Mouse (Mus musculus) small intestine, adult 2 months (tissue): ENCODE results near the gene BC030499. TPM values are rescaled to one million over a fixed set of nuclear protein-coding genes. Genes with fewer than 3 reads are reported as not detected.

Experiments
- H3K27ac ChIP-seq: fragments of 200-500 bp; 2 replicates; pipeline ENCODE4 v1.5.1; 2012; ENCODE audit warnings: low read depth, low read length, control low read depth, inconsistent platforms; ENCODE audit not compliant: insufficient read depth
- H3K27me3 ChIP-seq: fragments of 200-500 bp; 2 replicates; pipeline ENCODE4 v1.6.1; 2012; ENCODE audit warnings: mild to moderate bottlenecking, moderate library complexity, low read length, inconsistent platforms; ENCODE audit not compliant: control insufficient read depth, insufficient read depth
- H3K36me3 ChIP-seq: fragments of 200-500 bp; 2 replicates; pipeline ENCODE4 v1.6.1; 2012; ENCODE audit warnings: mild to moderate bottlenecking, low read length, control low read depth, inconsistent platforms; ENCODE audit not compliant: control insufficient read depth, insufficient read depth
- H3K4me1 ChIP-seq: fragments of 200-500 bp; 2 replicates; pipeline ENCODE4 v1.6.1; 2012; ENCODE audit warnings: low read length, inconsistent platforms, mixed read lengths; ENCODE audit not compliant: control insufficient read depth, insufficient read depth, insufficient read length
- H3K4me3 ChIP-seq: fragments of 200-500 bp; 2 replicates; pipeline ENCODE4 v1.5.1; 2012; ENCODE audit warnings: low read depth, mild to moderate bottlenecking, control low read depth, inconsistent platforms, low read length, moderate library complexity
- CTCF ChIP-seq: fragments of 200-500 bp; IDR thresholded peaks from 2 replicates; pipeline ENCODE4 v1.5.1; 2012; ENCODE audit warnings: low read depth, mild to moderate bottlenecking, control low read depth, inconsistent platforms, low read length, moderate library complexity, mixed read lengths; ENCODE audit not compliant: insufficient replicate concordance, insufficient read length; ENCODE audit errors: extremely low read depth
- POLR2A ChIP-seq: fragments of 200-500 bp; IDR thresholded peaks from 2 replicates; pipeline ENCODE4 v1.6.1; 2012; ENCODE audit warnings: low read depth, mild to moderate bottlenecking, control low read depth, inconsistent platforms, low read length, moderate library complexity
- WGBS: fragments of 180-500 bp; shearing (Covaris S2); methylation state at CpG from one replicate; pipeline ENCODE4 v1.1.7; 2018; 5-methylcytosine and 5-hydroxymethylcytosine counted together
- polyA plus RNA-seq: library from polyadenylated mRNA; depleted of rRNA; stranded (reverse); fragments of >200 nt; gene quantifications from 2 replicates; pipeline ENCODE4 v1.2.3, GENCODE M21; 2012

The BC030499 gene
- polyA plus RNA-seq, 1 experiment: 0.14 TPM

GRCm38 (mm10) chr11:78260489-78261258, 30.0 kb upstream of the BC030499 start:
- Histone ChIP-seq H3K4me1 (peaks cover 8% of the 10 kb centered on the region; the same call in 1 of the 2 replicates), H3K4me3 (peak overlapping the region; percentile 45; the same call in 1 of the 2 replicates), H3K27ac (peak overlapping the region; percentile 65), H3K27me3 (no peaks in the 10 kb centered on the region), H3K36me3 (peaks cover 20% of the 10 kb centered on the region)
- WGBS: 69% methylated on average over 2 of the region's 2 CpGs
- TF ChIP-seq CTCF (no peak), POLR2A (no peak)

- WGBS: 1% methylated on average over 114 of the region's 115 CpGs
- TF ChIP-seq CTCF (no peak), POLR2A (peak; percentile 73)
- Histone ChIP-seq H3K36me3 (peaks cover 28% of the 10 kb centered on the region), H3K4me3 (peak within 1 kb of the TSS; percentile 90), H3K4me1 (peaks cover 6% of the 10 kb centered on the region; the same call in 1 of the 2 replicates), H3K27me3 (no peaks in the 10 kb centered on the region), H3K27ac (peak within 1 kb of the TSS; percentile 65)
Observed at GRCm38 (mm10) chr11:78261380-78262352, 29.0 kb upstream of the BC030499 start, which contains the start of gene 2610507B11Rik. Gene 2610507B11Rik, plus strand, starts transcription at chr11:78261752.

- peaks cover 35% of the 10 kb centered on the region for H3K36me3 ChIP-seq
- WGBS: 2% methylated on average over 8 of the region's 8 CpGs
- H3K4me3 ChIP-seq: peak overlapping the region; percentile 43
- no peaks in the 10 kb centered on the region for H3K27me3 ChIP-seq
- TF ChIP-seq POLR2A: no peak
- peak; percentile 69; the same call in 1 of the 2 replicates for TF ChIP-seq CTCF
- H3K4me1 ChIP-seq: peaks cover 6% of the 10 kb centered on the region; the same call in 1 of the 2 replicates
- no peak overlapping the region for H3K27ac ChIP-seq
Observed at GRCm38 (mm10) chr11:78262550-78262949, 28.1 kb upstream of the BC030499 start.

GRCm38 (mm10) chr11:78265571-78265970, 25.1 kb upstream of the BC030499 start:
- Histone ChIP-seq H3K27ac (no peak overlapping the region), H3K27me3 (no peaks in the 10 kb centered on the region), H3K36me3 (peaks cover 60% of the 10 kb centered on the region), H3K4me1 (peaks cover 2% of the 10 kb centered on the region; the same call in 1 of the 2 replicates), H3K4me3 (no peak overlapping the region)
- no peak for TF ChIP-seq POLR2A
- no peak for TF ChIP-seq CTCF
- 88% methylated on average over 6 of the region's 6 CpGs for WGBS

- Histone ChIP-seq H3K27ac (no peak overlapping the region), H3K4me1 (no peaks in the 10 kb centered on the region), H3K27me3 (no peaks in the 10 kb centered on the region), H3K36me3 (peaks cover 79% of the 10 kb centered on the region), H3K4me3 (no peak overlapping the region)
- WGBS: 91% methylated on average over 13 of the region's 13 CpGs
- TF ChIP-seq POLR2A (no peak), CTCF (no peak)
Observed at GRCm38 (mm10) chr11:78271986-78272385, 18.7 kb upstream of the BC030499 start.

- H3K4me1 ChIP-seq: no peaks in the 10 kb centered on the region
- no peak overlapping the region for H3K4me3 ChIP-seq
- 96% methylated on average over 1 of the region's 1 CpGs for WGBS
- TF ChIP-seq CTCF (no peak), POLR2A (no peak)
- H3K27ac ChIP-seq: no peak overlapping the region
- H3K27me3 ChIP-seq: no peaks in the 10 kb centered on the region
- peaks cover 79% of the 10 kb centered on the region for H3K36me3 ChIP-seq
Observed at GRCm38 (mm10) chr11:78275596-78275995, 15.0 kb upstream of the BC030499 start.
